Mouse (Mus musculus) MEL (cell line): ENCODE results near the gene Sv2c.

Experiments used
- CTCF ChIP-seq, 3 experiments: IDR thresholded peaks in 2 of 3; conservative IDR thresholded peaks in 1 of 3; 2 replicates each; pipeline ENCODE4 v1.5.1; 2011 to 2012; ENCODE audit warnings: low read length in 3 of 3, low read depth in 2 of 3, mild to moderate bottlenecking in 2 of 3, improper control_type of control experiment in 1 of 3, inconsistent platforms in 1 of 3, mixed read lengths in 1 of 3, moderate library complexity in 1 of 3; ENCODE audit not compliant: control insufficient read depth in 1 of 3, insufficient read depth in 1 of 3, poor library complexity in 1 of 3, severe bottlenecking in 1 of 3
- EP300 ChIP-seq, 2 experiments: IDR thresholded peaks; 2 replicates each; pipeline ENCODE4 v1.6.1; 2011; ENCODE audit warnings: improper control_type of control experiment in 2 of 2, low read length in 2 of 2, low read depth in 1 of 2, mild to moderate bottlenecking in 1 of 2
- POLR2A ChIP-seq, 2 experiments: IDR thresholded peaks; 2 replicates each; pipeline ENCODE4 v1.6.1; 2011 to 2012; ENCODE audit warnings: low read length in 2 of 2, mild to moderate bottlenecking in 2 of 2, control low read depth in 1 of 2, improper control_type of control experiment in 1 of 2, low read depth in 1 of 2, moderate library complexity in 1 of 2; ENCODE audit not compliant: control insufficient read depth in 1 of 2, insufficient read depth in 1 of 2, poor library complexity in 1 of 2
- USF1 ChIP-seq: IDR thresholded peaks from 2 replicates; pipeline ENCODE4 v1.6.1; 2014; ENCODE audit warnings: low read depth, mild to moderate bottlenecking, inconsistent platforms, low read length, improper control_type of control experiment, moderate library complexity
- ZKSCAN1 ChIP-seq: IDR thresholded peaks from 2 replicates; pipeline ENCODE4 v1.6.1; 2012; ENCODE audit warnings: low read depth, mild to moderate bottlenecking, inconsistent platforms, low read length, improper control_type of control experiment, moderate library complexity

DNA sequence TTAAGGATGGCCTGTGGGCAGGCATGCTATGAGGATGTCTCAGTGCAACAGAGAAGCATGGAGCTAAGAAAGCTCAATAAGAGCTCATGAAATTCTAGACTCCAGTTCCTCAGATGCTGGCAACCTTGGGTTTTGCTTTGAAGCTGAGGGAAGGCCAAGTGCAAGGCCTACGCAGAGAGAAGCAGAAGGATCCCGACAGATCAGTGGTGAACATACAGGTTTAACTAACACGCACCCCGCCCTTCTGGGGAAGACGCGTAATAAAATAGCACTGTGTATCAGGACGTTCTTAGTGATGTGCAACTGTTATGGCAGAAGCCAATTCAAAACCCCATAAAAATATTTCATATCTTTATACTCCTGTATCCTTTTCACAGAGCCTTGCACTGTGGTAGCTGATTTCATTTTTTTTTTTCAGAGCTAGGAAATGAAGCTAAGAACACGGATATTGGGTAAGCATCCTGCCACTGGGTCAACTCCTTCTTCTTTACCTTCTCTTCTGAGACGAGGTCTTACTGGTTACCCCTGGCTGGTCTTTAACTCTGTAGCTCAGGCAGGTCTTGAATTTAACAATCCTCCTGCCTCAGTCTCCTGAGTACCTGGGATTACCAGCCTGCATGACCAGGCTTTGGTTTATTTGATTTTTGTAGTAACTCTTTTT lies 213.6 kb downstream of the Sv2c start:
- TF ChIP-seq ZKSCAN1 (no peak), CTCF (IDR thresholded peaks at IDR 0.05 in 2 of 3, conservative IDR thresholded peaks at IDR 0.05 in 1 of 3; ENCODE audit: control insufficient read depth in 1 of 3, insufficient read depth in 1 of 3, low read depth in 2 of 3, low read length in 3 of 3, poor library complexity in 1 of 3, severe bottlenecking in 1 of 3) (no peak), USF1 (no peak), POLR2A (IDR thresholded peaks at IDR 0.05; ENCODE audit: control insufficient read depth in 1 of 2, insufficient read depth in 1 of 2, low read depth in 1 of 2, low read length in 2 of 2, poor library complexity in 1 of 2) (no peak), EP300 (IDR thresholded peaks at IDR 0.05; ENCODE audit: low read depth in 1 of 2, low read length in 2 of 2) (no peak)
